Mouse (Mus musculus): Measurements from ENCODE around the gene Cep57l1. TPM values are rescaled to one million over a fixed set of nuclear protein-coding genes. Genes with fewer than 3 reads are reported as not detected.

Gene Cep57l1
- polyA plus RNA-seq, 1 experiment from 2014 or later = 6.3 TPM

DNA sequence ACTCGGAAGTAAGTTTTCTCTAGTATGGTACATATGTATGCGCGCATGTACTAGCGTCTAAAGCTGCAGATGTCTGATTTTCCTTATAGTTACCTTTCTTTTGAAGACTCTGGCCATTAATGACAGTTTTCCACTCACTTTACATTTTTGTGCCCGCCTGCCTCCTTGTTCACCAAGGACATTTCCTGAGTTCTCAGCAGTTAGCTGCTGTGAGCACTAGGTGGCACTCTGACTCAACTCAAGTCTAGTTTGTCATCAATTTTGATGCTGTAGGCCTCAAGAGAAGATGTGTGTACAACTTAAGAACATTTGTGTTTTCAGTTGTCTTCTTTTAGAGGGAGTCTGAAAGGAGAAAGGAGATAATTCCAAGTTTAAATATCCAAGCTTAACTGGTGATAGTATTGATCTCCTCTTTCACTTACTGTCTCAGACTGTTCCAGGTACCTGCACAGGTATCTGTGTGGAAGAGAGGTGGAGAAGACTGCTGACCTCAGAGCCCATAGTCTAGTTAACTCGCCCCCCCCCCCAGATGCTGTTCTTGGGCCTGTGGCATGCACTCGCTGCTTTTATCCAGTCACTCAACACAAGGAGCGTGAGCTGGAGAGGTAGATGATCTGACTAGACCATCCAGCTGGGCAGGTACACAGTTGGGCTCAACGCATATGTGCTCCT, 21.3 kb upstream of the Cep57l1 start:
- no peak overlapping the region for H3K9ac ChIP-seq (replicated peaks; ENCODE audit: low read depth)
- H3K4me1 ChIP-seq (ENCODE audit: insufficient read depth, low read depth, low read length) = no peaks in the 10 kb centered on the region
- no peak overlapping the region for H3K4me2 ChIP-seq (replicated peaks; ENCODE audit: low read depth, low read length)
- peak; percentile 65 for ATAC-seq
- H3K27me3 ChIP-seq (replicated peaks; ENCODE audit: insufficient read depth, low read length) = no peaks in the 10 kb centered on the region
- WGBS = 59% methylated on average over 8 of the region's 9 CpGs
- no peak overlapping the region for H3K4me3 ChIP-seq (ENCODE audit: low read depth, low read length)
- H3K27ac ChIP-seq (ENCODE audit: low read length) = no peak overlapping the region
- H3K36me3 ChIP-seq (ENCODE audit: insufficient read depth, low read length) = no peaks in the 10 kb centered on the region
- TF ChIP-seq CTCF (IDR thresholded peaks at IDR 0.05) (peak; percentile 95), EP300 (IDR thresholded peaks at IDR 0.05) (no peak)
- peak; percentile 84 for DNase-seq (ENCODE audit: low spot score)
- H3K9me3 ChIP-seq (ENCODE audit: low read length) = no peaks in the 10 kb centered on the region

DNA sequence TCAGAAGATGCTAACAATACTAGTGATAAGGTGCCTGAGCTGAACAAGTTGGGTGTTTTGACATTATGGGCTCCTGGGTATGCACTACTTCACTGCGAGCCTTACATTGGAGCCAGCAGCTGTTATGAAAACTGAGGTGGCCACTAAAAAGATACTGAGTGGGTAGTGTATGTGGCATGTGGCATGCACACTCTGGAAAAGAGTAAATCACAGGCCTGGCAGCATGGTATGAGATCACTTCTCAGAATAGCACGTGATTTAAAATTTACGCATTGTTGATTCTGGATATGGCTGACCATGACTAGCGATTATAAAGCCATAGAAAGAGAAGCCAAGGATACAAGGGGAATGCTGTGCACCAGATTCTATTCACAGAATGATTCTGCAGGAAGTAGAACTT, 20.8 kb upstream of the Cep57l1 start:
- no peak overlapping the region for H3K9ac ChIP-seq (replicated peaks; ENCODE audit: low read depth)
- H3K9me3 ChIP-seq (ENCODE audit: low read length) = no peaks in the 10 kb centered on the region
- H3K36me3 ChIP-seq (ENCODE audit: insufficient read depth, low read length) = no peaks in the 10 kb centered on the region
- no peak overlapping the region for H3K4me2 ChIP-seq (replicated peaks; ENCODE audit: low read depth, low read length)
- no peak overlapping the region for H3K27ac ChIP-seq (ENCODE audit: low read length)
- H3K4me1 ChIP-seq (ENCODE audit: insufficient read depth, low read depth, low read length) = no peaks in the 10 kb centered on the region
- TF ChIP-seq EP300 (IDR thresholded peaks at IDR 0.05) (no peak), CTCF (IDR thresholded peaks at IDR 0.05) (no peak)
- no peak overlapping the region for H3K4me3 ChIP-seq (ENCODE audit: low read depth, low read length)
- DNase-seq (ENCODE audit: low spot score) (no peak), ATAC-seq (no peak)
- no peaks in the 10 kb centered on the region for H3K27me3 ChIP-seq (replicated peaks; ENCODE audit: insufficient read depth, low read length)
- WGBS = 57% methylated on average over 4 of the region's 4 CpGs

DNA sequence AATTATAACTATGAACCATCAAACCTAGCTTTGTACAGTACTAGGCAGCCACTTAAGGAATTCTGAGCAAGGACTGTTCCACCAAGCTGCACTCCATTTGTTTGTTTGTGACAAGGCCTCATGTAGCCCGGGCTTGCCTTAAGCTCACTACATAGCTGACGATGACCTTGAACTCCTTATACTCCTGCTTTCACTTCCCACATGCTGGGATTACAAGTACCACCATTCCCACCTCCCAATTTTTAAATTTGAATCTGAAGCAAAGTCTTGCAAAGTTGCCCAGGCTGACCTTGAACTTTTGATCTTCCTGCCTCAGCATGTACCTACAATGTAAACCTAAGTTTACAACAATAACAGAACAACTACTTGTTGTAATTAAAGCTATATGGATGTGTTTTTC, 20.3 kb upstream of the Cep57l1 start:
- no peak overlapping the region for H3K27ac ChIP-seq (ENCODE audit: low read length)
- H3K36me3 ChIP-seq (ENCODE audit: insufficient read depth, low read length) = no peaks in the 10 kb centered on the region
- WGBS = 91% methylated on average over 2 of the region's 2 CpGs
- H3K4me3 ChIP-seq (ENCODE audit: low read depth, low read length) = no peak overlapping the region
- H3K27me3 ChIP-seq (replicated peaks; ENCODE audit: insufficient read depth, low read length) = no peaks in the 10 kb centered on the region
- no peak overlapping the region for H3K9ac ChIP-seq (replicated peaks; ENCODE audit: low read depth)
- no peak for DNase-seq (ENCODE audit: low spot score)
- TF ChIP-seq EP300 (IDR thresholded peaks at IDR 0.05) (no peak), CTCF (IDR thresholded peaks at IDR 0.05) (no peak)
- no peak overlapping the region for H3K4me2 ChIP-seq (replicated peaks; ENCODE audit: low read depth, low read length)
- no peaks in the 10 kb centered on the region for H3K4me1 ChIP-seq (ENCODE audit: insufficient read depth, low read depth, low read length)
- H3K9me3 ChIP-seq (ENCODE audit: low read length) = no peaks in the 10 kb centered on the region
- ATAC-seq = no peak

DNA sequence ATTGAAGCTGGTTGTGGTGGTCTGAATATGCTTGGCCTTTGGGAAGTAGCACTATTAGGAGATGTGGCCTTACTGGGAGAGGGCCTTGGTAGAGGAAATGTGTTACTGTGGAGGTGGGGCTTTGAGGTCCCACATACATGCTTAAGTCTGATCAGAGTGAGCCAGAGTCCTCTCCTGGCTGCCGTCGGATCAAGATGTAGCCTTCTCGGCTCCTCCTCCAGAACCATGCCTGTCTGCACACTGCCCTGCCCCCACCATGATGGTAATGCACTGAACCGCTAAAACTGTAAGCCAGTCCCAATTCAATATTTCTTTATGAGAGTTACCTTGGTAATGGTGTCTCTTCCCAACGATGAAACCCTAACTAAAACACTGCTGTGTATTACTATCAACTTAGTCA, 19.5 kb upstream of the Cep57l1 start:
- Histone ChIP-seq H3K9ac (replicated peaks; ENCODE audit: low read depth) (no peak overlapping the region), H3K36me3 (ENCODE audit: insufficient read depth, low read length) (no peaks in the 10 kb centered on the region), H3K9me3 (ENCODE audit: low read length) (no peaks in the 10 kb centered on the region), H3K27me3 (replicated peaks; ENCODE audit: insufficient read depth, low read length) (no peaks in the 10 kb centered on the region), H3K4me3 (ENCODE audit: low read depth, low read length) (no peak overlapping the region), H3K4me1 (ENCODE audit: insufficient read depth, low read depth, low read length) (no peaks in the 10 kb centered on the region), H3K27ac (ENCODE audit: low read length) (no peak overlapping the region), H3K4me2 (replicated peaks; ENCODE audit: low read depth, low read length) (no peak overlapping the region)
- DNase-seq (ENCODE audit: low spot score) (no peak), ATAC-seq (no peak)
- 72% methylated on average over 5 of the region's 5 CpGs for WGBS
- no peak for TF ChIP-seq CTCF (IDR thresholded peaks at IDR 0.05)
- TF ChIP-seq EP300 (IDR thresholded peaks at IDR 0.05) = no peak

DNA sequence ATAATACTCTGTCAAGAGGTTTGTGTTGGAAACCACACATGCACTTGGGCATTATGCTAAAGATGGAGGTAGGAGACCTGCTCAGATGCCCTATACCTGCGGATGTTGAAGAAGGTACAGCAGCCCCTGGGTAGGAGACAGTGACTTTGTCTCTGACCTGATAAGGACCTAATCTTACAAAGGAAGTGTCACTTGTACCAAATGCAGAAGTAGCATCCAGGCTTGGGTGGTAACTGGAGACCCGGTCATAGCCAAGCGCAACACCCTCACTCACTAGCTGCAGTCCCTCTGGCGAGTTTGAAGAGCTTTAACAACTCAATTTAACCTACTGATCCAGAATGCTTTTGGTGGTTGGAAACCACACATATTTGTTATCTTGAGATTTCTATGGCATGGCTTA, 18.1 kb upstream of the Cep57l1 start:
- Histone ChIP-seq H3K4me3 (ENCODE audit: low read depth, low read length) (no peak overlapping the region), H3K9me3 (ENCODE audit: low read length) (no peaks in the 10 kb centered on the region), H3K4me2 (replicated peaks; ENCODE audit: low read depth, low read length) (no peak overlapping the region), H3K27me3 (replicated peaks; ENCODE audit: insufficient read depth, low read length) (no peaks in the 10 kb centered on the region), H3K9ac (replicated peaks; ENCODE audit: low read depth) (no peak overlapping the region), H3K27ac (ENCODE audit: low read length) (no peak overlapping the region), H3K36me3 (ENCODE audit: insufficient read depth, low read length) (no peaks in the 10 kb centered on the region), H3K4me1 (ENCODE audit: insufficient read depth, low read depth, low read length) (no peaks in the 10 kb centered on the region)
- no peak for ATAC-seq
- no peak for DNase-seq (ENCODE audit: low spot score)
- TF ChIP-seq EP300 (IDR thresholded peaks at IDR 0.05) = no peak
- no peak for TF ChIP-seq CTCF (IDR thresholded peaks at IDR 0.05)
- 85% methylated on average over 4 of the region's 4 CpGs for WGBS

DNA sequence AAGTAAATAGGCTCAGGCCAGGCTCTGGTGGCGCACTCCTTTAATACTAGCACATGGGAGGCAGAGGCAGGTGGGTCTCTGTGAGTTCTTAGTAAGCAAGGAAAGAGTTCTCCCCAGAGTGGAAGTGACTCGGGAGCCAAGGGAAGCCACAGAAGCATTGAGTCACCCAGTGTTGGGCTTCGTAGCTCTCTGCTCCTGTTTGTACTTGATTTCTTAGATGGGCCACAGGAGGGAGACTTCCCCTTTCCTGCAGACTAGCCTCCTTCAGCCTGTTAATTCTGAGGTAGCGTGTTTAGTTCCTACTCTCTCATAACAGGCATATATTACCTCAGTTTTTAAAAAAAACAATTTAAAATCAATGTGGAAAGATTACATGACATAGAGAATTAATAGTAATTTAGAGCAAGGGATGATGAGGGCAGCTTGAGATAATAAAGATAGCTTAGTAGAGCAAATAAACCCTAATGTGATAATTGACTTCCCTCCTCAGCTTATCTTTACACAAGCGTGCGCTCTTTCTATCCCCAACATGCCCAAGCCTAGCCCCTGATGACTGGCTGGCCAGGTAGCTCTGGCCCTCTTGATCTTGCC, 16.9 kb upstream of the Cep57l1 start:
- no peak overlapping the region for H3K27ac ChIP-seq (ENCODE audit: low read length)
- H3K4me3 ChIP-seq (ENCODE audit: low read depth, low read length) = no peak overlapping the region
- no peak overlapping the region for H3K4me2 ChIP-seq (replicated peaks; ENCODE audit: low read depth, low read length)
- WGBS = 77% methylated on average over 6 of the region's 6 CpGs
- no peak for ATAC-seq
- H3K4me1 ChIP-seq (ENCODE audit: insufficient read depth, low read depth, low read length) = no peaks in the 10 kb centered on the region
- TF ChIP-seq CTCF (IDR thresholded peaks at IDR 0.05) (no peak; the same call in 1 of the 2 replicates), EP300 (IDR thresholded peaks at IDR 0.05) (no peak)
- H3K9me3 ChIP-seq (ENCODE audit: low read length) = no peaks in the 10 kb centered on the region
- H3K27me3 ChIP-seq (replicated peaks; ENCODE audit: insufficient read depth, low read length) = no peaks in the 10 kb centered on the region
- DNase-seq (ENCODE audit: low spot score) = no peak
- no peaks in the 10 kb centered on the region for H3K36me3 ChIP-seq (ENCODE audit: insufficient read depth, low read length)
- no peak overlapping the region for H3K9ac ChIP-seq (replicated peaks; ENCODE audit: low read depth)

Data from lung, postnatal 0 days (tissue).